Mouse (Mus musculus) naive thymus-derived CD4-positive, alpha-beta T cell, adult 5 months (primary cell): Measurements from ENCODE around the gene Limd2. TPM values are rescaled to one million over a fixed set of nuclear protein-coding genes. Genes with fewer than 3 reads are reported as not detected.

Experiments
- polyA plus RNA-seq: library from polyadenylated mRNA; unstranded; fragments of 100-300 nt; shearing (Covaris generic); gene quantifications from one replicate; pipeline ENCODE4 v1.2.1, GENCODE M21; 2017

Limd2 gene
- polyA plus RNA-seq = 1,361 TPM

GRCm38 (mm10) chr11:106160841-106161721, at the start of gene Limd2, which contains the start of gene Gm10840:
Gene Limd2, minus strand, starts transcription at chr11:106160860.
Gene Gm10840, plus strand, starts transcription at chr11:106160850.

GRCm38 (mm10) chr11:106202123-106202465, 41.4 kb upstream of the Limd2 start, which contains the start of gene Strada:
Gene Strada, minus strand, starts transcription at chr11:106202168.

Other genes with a start within 250 kb of the Limd2 start
- 0.37 TPM for gene Cyb561, start 207.5 kb downstream of the Limd2 start, polyA plus RNA-seq
- not detected for gene Ace, start 192.9 kb downstream of the Limd2 start, polyA plus RNA-seq
- not detected for gene Ace3, start 166.2 kb downstream of the Limd2 start, polyA plus RNA-seq
- gene Kcnh6, start 152.7 kb downstream of the Limd2 start, polyA plus RNA-seq = 0.14 TPM
- 101 TPM for gene Dcaf7, start 124.0 kb downstream of the Limd2 start, polyA plus RNA-seq
- gene Taco1, start 94.8 kb downstream of the Limd2 start, polyA plus RNA-seq = 7.3 TPM
- gene Map3k3, start 76.2 kb downstream of the Limd2 start, polyA plus RNA-seq = 201 TPM
- 1.7 TPM for gene Gm10840, start within 50 bp of the Limd2 start, polyA plus RNA-seq
- 26.2 TPM for gene Strada, start 41.3 kb upstream of the Limd2 start, polyA plus RNA-seq
- gene Ccdc47, start 55.5 kb upstream of the Limd2 start, polyA plus RNA-seq = 71.3 TPM
- gene Ddx42, start 56.1 kb upstream of the Limd2 start, polyA plus RNA-seq = 124 TPM
- 94.9 TPM for gene Ftsj3, start 95.2 kb upstream of the Limd2 start, polyA plus RNA-seq
- gene Psmc5, start 95.3 kb upstream of the Limd2 start, polyA plus RNA-seq = 148 TPM
- 141 TPM for gene Smarcd2, start 112.1 kb upstream of the Limd2 start, polyA plus RNA-seq
- not detected for gene Tcam1, start 115.8 kb upstream of the Limd2 start, polyA plus RNA-seq
- not detected for gene Gh, start 141.0 kb upstream of the Limd2 start, polyA plus RNA-seq
- not detected for gene Cd79b, start 153.9 kb upstream of the Limd2 start, polyA plus RNA-seq
- not detected for gene Scn4a, start 192.4 kb upstream of the Limd2 start, polyA plus RNA-seq
- not detected for gene Prr29, start 204.6 kb upstream of the Limd2 start, polyA plus RNA-seq
- gene Icam2, start 227.2 kb upstream of the Limd2 start, polyA plus RNA-seq = 112 TPM